Mouse (Mus musculus) left cerebral cortex, adult 18-20 months (tissue): ENCODE data around the gene Smu1. TPM values are rescaled to one million over a fixed set of nuclear protein-coding genes. Genes with fewer than 3 reads are reported as not detected.

Experiments used
- DNase-seq, 2 experiments: peaks; one replicate each; pipeline ENCODE4 v3.0.0; 2021 to 2022; ENCODE audit warnings: low spot score in 2 of 2, mixed read lengths in 1 of 2
- total RNA-seq, 2 experiments: library from RNA; stranded (reverse); gene quantifications; 2 replicates each; pipeline ENCODE4 v1.2.3; 2021

Smu1 gene
- total RNA-seq, 2 experiments from 2014 or later: 47.7 to 52.2 TPM

DNA sequence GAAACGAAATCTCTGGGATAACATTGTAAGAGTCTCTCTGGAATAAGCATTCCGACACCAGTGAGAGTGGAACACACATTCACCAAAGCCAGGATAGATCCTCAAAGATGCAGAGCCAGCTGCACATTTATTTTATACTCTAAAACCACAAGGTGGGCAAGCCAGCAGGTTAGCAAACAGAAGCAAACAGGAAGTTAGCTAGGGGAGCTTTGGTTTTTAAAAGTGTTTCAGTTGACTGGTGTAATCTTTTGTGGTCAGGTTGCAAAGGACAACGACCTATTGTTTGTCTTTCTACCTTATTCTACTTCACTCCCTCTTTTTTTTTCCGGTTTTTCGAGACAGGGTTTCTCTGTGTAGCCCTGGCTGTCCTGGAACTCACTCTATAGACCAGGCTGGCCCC lies 2.2 kb upstream of the Smu1 start:
- no peak for DNase-seq

DNA sequence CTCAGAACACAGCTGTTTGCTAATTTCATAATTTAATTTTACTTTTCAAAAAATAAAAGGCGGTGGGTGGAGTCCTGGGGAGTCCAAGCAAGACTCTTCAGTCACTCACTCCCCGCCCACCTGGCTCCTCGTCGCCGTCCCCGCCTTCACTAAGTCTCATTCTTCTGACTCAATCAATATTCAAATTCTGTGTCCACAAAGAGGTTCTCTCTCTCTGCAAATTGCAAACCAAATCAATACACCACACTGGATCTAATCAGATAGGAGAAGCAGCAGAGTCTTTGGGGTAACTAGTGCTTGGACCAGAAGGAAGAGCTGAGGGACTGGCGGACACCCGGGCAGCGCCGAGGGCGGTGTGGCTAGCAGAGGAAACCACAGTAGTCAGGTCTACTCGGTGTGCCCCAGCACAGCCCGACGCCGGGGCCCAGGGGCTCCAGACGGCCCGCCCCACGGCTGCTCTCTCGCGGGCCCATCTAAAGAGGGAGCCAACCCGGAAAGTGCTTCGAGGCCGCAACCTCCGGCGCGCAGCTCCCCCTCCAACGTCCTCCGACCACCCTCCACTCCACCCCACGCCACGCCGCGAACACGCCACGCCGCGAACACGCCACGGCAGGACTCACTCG lies 455 bp downstream of the Smu1 start:
- no peak for DNase-seq

DNA sequence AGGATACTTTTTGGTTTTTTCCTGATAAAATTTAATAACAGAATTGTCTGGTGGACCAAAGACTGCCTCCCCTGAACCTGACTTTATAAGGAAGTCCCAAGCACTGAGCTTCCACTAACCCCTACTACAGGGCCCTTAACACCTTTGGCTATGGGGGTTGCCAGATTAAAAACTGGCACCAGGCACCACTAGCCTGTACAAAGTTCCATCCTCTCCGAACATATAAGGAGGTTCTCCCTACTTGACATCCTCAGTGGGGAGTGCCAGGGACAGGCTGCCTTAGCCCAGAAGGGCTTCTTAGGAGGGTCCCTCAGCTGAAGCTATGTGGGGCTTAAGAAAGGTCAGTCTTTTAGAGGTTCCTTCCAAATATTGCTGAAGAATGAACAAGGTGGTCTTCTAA lies 22.4 kb downstream of the Smu1 start:
- DNase-seq: no peak

DNA sequence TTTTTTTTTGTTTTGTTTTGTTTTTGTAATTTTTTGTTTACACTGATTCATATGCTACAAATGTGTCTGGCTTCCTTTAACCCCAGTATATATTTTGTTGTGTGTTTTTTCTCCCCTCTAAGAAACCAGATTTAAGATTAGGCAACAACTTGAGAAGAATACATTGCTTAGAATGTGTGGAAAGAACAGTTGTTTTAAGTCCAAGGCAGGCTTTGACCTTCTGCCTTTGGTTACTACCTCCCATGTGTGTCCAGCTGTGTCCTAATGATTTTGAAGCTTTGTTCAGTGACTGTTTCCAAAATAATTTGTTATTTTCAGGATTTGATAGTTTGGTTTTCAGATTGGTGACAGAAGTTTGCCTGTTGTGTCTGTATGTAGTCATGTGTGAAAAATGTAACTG lies 26.5 kb downstream of the Smu1 start:
- no peak for DNase-seq

DNA sequence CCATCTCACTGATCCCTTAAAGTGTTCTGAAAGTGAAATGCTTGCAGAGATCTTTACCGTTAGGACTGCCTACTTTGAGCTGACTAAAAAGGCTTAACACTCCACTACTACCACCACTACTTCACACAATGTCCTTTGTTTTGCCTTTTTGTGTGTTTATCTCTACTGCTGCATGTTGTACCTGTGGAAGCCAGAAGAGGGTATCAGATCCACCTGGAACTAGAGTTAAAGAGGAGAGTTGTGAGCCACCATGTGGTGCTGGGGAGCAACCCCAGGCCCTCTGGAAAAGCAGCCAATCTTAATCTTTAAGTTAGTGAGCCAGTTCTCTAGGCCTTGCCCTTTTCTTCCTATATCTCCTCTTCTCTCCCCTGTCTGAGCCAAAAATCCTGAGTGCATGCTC lies 30.5 kb downstream of the Smu1 start:
- DNase-seq: no peak

DNA sequence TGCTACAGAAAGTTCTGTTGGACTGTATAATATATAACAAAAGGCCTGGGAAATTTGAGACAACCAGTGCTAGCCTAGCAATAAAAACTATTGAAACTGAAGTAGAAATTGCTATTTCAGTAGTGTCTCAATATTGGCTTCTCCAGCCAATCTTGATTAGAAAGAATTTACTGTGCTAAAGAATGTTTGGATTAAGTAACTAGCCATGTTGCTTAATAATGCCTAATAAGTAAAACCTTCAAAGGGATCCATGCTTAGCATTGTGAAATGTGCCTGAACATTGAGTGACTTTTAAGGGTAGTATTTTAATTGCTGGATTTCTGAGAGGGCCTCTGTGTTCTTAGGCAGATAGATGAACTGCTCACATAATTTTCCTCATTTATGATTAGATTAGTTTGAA lies 32.2 kb downstream of the Smu1 start:
- DNase-seq: no peak

DNA sequence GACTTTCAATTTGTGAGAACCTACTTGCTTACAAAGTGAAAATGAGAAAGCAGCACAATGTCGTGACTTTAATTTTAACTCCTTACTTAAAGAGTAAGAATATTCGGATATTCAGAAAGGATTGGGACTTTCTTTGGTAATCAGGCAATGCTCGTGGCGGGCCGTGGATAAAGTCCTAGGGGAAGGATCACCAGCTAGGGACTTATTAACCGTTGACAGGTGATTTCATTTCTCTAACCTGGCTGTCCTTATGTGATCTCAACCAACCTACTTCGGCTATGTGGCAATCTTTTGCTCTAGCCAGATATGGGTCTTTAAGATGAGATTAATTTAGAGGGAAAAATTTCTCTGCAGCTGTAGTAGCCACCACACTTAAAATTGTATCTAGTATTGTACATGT lies 32.6 kb downstream of the Smu1 start:
- no peak for DNase-seq

DNA sequence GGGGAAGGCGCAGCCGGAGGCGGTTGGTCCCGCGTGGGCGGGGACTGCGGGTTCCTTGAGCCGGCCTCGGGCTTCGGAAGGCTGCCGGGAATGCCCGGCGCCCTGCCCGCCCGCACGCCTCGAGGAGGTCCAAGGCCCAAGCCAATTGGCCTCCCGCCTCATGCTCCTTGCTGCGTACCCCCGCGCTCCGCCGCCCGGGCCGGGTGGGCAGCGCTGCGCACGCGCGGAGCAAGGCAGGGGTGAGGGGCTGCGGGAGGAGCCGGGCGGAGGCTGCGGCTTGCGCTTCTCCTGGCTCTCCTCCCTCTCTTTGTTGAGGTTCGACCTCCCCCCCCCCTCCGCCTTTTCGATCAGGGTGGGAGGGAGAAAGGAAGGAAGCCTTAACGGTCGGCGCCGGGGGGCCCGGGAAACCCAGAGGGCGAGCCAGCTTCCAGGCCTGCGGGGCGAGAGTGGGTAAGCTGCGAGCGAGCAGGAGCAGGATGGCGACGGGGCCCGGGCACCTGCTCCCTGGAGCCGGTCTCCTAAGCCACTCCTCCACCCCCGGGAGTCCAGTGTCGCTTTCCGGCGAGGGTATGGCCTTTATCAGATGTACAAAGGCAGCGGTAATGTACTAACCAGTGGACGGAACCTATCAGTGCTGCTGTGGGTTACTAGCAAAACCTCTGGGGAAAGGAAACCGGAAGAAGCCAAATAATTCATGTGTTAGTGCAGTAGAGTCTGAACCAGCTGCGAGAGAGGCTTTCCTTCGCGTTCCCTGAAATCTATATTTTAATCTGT lies 34.8 kb downstream of the Smu1 start:
- peak; percentile 74 to 84 for DNase-seq

DNA sequence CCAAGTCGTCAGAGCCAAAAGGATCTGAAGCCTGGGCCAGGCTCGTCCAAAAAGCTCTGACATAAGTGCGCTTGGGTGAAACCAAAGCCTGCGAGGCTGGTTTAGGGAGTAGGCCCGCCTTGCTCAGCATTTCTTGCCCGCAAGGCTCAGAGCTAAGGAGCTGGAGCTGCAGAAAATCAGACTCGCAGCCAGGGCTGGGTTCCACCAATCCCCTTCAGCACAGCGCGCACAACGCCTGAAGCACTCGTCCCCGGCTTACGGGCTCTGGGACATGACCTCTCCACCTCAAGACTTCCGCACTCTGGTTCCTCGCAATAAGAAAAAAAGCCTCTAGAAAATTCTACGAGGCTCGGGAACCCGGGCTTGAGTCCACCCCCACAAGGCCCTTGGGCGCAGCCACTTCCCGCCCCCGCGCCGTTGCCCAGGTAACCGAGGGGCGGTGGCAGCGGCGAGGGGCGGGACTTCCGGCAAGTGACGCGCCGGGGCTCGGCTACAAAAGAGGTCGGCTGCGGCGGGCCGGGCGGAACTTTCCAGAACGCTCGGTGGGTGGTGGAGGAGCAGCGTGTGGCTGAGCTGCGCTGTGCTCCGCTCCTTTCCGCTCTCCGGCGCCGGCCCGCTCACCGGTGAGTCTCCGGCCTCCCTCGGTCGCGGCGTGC lies 35.6 kb downstream of the Smu1 start, which contains the start of gene Dnaja1:
Gene Dnaja1 (plus strand): TSS at position 140 of the 656 bp plus-strand sequence.
- DNase-seq: peak; percentile 98 to 99

DNA sequence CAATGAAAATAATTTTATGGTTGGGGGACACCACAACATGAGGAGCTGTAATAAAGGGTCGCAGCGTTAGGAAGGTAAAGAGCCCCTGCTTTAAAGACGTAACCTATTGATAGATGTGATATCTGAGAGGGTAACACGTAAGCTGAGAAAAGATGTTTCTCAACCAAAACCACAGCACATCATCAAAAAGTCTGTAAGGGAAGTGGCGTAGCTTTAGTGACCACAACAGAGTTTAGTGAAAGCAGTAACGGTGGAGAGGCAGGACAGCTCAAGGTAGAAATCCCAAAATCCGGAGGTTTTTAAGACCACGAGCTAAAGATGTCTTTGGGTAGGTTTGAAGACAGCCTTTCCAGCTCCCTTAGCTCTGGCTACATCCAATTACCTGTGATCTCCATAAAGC lies 36.8 kb downstream of the Smu1 start:
- no peak for DNase-seq

DNA sequence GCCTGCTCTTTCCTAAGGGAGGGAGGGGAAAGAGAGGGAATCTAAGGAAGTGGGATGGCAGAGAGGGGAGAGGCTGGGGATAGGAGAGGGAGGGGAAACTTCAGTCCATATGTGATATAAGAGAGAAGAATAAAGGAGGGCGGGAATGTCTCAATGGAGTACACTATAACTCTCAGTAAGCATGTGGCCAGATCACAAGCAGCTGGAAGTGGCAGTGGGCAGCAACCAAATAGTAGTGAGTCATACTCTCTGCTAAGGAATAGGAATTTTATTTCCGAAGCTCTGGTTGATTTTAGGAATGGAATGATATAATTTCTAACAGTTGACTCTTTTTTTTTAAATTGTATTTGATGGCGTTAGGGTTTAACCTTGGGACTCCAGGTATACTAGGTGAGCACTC lies 40.6 kb downstream of the Smu1 start:
- no peak for DNase-seq

DNA sequence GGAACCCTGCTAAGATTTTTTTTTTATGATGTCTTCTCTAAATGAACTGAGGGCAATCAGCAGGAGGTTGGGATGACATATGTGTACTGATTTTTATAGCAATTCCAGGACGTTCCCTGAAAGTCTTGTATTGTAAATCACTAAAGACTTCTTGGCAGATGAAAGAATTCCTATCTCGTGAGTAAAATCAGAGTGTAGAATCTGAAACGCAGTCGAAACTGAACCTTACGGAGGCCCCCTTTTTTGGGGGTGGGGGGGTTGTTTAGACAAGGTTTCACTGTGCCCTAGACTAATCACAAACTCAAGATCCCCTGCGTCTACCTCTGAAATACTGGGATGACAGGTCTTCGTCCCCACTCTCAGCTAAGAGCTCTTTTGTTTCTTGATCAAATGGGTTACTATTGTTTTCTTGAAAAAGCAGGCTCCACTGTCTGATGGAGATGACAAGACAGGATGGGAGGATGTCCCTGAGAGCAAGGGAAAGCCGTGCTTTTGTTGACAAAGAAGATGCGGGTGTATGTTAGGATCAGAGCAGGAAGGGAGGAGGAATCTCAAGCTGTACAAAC lies 53.9 kb downstream of the Smu1 start:
- no peak for DNase-seq

DNA sequence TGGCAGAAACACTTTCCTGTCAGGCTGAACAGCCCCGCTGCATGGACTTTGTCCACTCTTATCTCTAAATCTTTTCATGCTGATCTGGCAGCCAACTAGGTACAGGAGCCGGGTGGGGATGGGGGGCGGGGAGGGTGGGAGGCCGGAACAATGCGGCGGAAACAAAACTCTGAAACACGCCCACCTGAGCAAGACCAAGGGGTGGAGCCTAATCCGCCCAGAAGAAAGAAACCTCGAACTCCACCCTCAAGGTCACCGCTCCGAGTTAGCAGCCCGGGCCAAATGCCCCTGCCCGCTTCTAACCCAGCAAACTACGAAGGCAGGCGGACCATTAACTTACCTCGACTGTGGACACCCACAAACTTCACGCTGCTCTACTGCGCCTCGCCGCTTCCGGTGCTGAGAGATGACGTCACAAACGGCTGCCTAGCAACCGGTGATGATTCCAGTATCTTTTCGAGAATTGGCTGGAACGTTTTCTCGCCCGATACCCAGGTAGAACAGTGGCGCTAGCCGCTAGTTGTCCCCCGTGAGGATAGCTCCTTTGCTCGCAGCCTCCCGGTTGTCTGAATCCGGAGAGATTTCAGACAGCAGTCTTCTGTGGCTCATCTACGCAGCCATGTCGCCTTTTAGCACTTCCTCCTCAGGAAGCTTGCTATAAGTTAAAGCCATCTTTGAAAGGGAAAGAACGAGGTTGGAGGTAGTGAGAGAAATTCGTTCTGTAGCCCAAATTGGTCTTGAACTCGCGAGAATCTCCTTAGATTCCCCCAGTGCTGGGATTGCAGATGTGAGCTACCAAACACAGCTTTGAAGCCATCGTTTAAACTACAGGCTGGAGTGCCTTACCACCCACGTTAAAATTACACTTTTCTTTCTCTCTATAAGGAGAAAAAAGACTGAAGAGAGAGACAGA lies 54.7 kb downstream of the Smu1 start, which contains the start of gene Aptx:
Gene Aptx (minus strand): TSS at position 398 of the 913 bp plus-strand sequence.
- peak; percentile 96 to 97 for DNase-seq

DNA sequence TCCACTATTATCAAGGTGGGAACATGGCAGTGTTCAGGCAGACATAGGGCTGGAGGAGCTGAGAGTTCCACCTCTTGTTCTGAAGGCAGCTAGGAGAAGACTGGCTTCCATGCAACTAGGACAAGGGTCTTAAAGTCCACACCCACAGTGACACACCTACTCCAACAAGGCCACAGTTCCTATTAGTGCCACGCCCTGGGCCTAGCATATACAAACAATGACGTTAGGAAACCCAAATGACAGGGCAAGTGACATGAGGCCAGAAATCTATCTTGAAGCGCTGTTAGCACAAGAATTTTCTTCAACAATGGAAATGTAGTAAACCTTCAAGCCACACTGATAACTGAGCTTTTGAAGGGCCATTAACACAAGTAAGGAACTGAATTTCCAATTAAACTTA lies 55.9 kb downstream of the Smu1 start:
- DNase-seq: no peak

DNA sequence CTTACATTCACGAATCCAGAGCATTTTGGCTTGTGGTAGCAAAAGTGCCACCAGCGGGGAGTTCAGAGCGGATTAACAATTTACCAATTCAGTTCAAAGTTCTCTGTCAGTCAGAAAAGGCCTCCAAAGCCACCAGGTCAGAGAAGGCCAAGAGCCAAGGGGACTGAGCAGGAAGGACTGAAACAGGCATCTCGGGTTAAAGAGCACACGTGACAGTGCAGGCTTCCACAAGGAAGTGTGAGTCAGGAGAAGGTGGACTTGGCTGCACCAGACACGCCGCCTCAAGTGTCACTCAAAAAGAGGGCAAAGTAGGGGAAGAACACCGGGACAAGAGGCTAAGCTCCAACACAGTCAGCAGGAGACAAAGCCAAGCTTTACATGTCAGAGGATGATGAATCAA lies 57.5 kb downstream of the Smu1 start:
- DNase-seq: no peak

DNA sequence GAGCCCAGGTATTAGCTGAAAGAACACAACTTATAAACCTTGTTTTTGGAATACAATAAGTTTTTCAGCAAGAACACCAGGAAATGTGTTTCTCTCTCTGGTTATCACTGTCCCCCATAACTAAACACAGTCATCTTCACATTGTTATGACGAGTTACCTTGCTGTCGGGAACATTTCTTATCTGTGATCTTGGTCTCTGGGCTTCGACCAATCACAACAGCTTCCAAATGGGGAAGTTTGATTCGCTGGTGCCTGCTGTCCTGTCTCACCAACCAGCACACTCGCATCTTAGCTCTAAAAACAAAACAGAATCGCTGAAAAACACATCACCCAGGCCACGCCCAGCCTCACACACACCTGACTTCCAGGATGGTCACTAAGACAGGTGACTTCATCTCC lies 60.7 kb downstream of the Smu1 start:
- no peak for DNase-seq

DNA sequence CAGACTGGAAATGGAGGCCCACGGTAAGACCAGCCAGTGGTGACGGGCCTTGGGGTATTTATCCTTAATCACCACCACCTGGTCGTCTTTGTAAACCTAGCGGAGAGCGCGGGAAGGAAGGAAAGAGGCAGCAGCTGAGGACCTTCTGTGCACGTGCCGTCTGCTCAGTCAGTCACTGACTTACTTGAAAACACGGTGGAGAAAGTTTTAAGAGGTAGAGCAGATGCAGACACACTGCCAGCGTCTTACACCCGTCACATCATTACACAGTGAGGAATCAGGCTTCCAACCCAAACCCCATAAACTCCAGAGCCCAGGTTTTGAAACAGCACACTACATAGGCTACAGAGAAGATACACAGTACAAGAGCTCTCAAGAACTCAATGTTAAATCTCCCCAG lies 66.6 kb downstream of the Smu1 start:
- DNase-seq: no peak
